Mouse (Mus musculus): ENCODE measurements at regions not wholly inside any gene's neighbourhood (a gene's known extent, or its start where the extent isn't known, plus 50 kb on each side); places are given as distances from the start of the nearest gene placed in this dataset.

- 93% methylated on average over 3 of the region's 3 CpGs for WGBS
- Histone ChIP-seq H3K36me3 (ENCODE audit: poor library complexity, severe bottlenecking) (no peaks in the 10 kb centered on the region), H3K27me3 (no peaks in the 10 kb centered on the region), H3K4me3 (no peak overlapping the region), H3K27ac (no peak overlapping the region), H3K9ac (no peak overlapping the region), H3K9me3 (replicated peaks) (no peaks in the 10 kb centered on the region), H3K4me2 (no peak overlapping the region), H3K4me1 (peaks cover 10% of the 10 kb centered on the region; the same call in 1 of the 2 replicates)
- no peak for ATAC-seq
Observed at GRCm38 (mm10) chr12:96117553-96117952, 425.5 kb downstream of the Flrt2 start.

GRCm38 (mm10) chr12:96124156-96124931, 432.3 kb downstream of the Flrt2 start:
- H3K4me2 ChIP-seq = no peak overlapping the region
- H3K27me3 ChIP-seq = no peaks in the 10 kb centered on the region
- no peaks in the 10 kb centered on the region for H3K4me1 ChIP-seq
- no peak overlapping the region for H3K9ac ChIP-seq
- ATAC-seq = peak; percentile 53; the same call in 1 of the 2 replicates
- H3K4me3 ChIP-seq = no peak overlapping the region
- no peaks in the 10 kb centered on the region for H3K9me3 ChIP-seq (replicated peaks)
- 59% methylated on average over 2 of the region's 2 CpGs for WGBS
- no peak overlapping the region for H3K27ac ChIP-seq
- no peaks in the 10 kb centered on the region for H3K36me3 ChIP-seq (ENCODE audit: poor library complexity, severe bottlenecking)

DNA sequence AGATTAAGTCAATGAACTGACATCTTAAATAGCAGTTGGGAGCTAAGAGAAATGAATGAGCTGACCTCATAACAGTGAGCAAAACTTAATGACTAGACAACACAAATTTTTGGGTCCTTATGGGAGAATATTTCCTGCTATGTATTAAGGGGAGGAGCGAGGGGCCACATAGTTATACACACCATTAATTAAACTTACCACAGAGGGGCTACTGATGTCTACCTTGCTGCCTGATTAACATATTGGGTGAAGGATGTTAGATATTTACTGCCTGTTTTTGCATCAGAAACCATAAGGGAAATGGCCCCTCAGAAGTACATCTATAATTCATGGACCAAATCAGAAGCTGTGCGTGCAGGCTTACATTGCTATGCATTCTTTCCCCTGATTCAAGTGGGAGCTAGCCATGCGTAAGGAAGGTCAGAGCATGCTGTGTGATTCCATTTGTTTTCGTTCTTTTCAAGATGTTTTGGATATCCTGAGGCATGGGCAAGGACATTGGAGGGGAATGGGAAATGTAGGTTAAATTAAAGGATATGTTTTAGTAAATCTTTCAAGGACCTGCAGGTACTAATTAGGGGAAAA, 437.9 kb downstream of the Flrt2 start:
- Histone ChIP-seq H3K4me2 (no peak overlapping the region), H3K36me3 (ENCODE audit: poor library complexity, severe bottlenecking) (no peaks in the 10 kb centered on the region), H3K4me1 (peaks cover 3% of the 10 kb centered on the region; the same call in 1 of the 2 replicates), H3K4me3 (no peak overlapping the region), H3K27ac (no peak overlapping the region), H3K9ac (no peak overlapping the region), H3K27me3 (no peaks in the 10 kb centered on the region), H3K9me3 (replicated peaks) (no peaks in the 10 kb centered on the region)
- ATAC-seq = no peak
- 38% methylated on average over 4 of the region's 4 CpGs for WGBS

DNA sequence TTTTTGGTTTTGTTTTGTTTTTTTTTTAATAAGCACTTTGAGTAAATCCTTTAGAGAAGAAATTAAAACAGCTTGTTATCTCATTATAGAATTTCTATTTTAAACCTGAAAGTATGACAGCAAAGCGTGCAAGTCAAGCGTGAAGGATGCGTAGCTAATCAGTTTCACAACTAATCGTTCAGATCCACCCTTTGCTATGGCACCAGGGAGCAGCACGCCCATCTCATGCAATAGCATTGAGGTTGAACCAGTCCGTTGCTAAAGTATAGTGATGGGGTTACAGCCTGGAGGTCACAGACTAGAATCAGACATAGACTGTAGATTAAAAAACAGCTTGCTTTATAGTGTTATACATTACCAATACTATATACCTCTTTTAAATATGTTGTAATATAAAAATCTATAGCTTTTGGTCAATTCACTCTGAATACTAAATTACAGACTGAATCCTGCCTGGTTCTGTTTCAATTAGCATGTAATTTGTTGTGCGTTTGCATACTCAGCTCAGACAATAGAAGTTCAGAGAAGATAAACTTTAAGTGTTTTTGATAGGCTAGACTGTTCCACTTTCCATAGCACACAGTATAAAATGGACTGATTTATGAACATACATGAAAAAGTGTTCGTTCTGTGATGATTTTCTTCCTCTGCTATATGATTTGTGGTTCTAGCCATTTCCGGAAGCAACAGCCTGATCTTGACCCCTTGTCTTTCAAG, 438.9 kb downstream of the Flrt2 start:
- no peak overlapping the region for H3K4me2 ChIP-seq
- H3K4me1 ChIP-seq = peaks cover 3% of the 10 kb centered on the region; the same call in 1 of the 2 replicates
- H3K27ac ChIP-seq = no peak overlapping the region
- 69% methylated on average over 9 of the region's 9 CpGs for WGBS
- H3K4me3 ChIP-seq = no peak overlapping the region
- no peak overlapping the region for H3K9ac ChIP-seq
- H3K36me3 ChIP-seq (ENCODE audit: poor library complexity, severe bottlenecking) = no peaks in the 10 kb centered on the region
- H3K9me3 ChIP-seq (replicated peaks) = no peaks in the 10 kb centered on the region
- ATAC-seq = no peak
- no peaks in the 10 kb centered on the region for H3K27me3 ChIP-seq

DNA sequence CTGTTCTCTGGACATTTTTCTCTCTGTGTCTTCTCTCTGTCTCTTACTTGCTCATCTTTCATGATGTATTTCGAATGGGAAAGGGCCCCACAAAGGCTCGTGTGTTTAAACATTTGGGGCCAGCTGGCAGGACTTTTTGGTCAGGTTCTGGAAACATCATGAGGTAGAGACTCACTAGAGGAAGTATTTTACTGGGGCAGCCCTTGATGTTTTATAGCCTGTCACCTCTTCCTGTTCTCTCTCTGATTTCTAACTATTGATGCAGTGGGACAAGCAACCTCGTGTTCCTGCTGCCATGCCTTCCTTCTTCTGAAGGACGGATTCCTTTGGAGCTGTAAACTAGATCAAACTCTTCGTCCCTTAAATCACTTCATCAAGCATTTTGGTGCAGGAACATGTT, 442.1 kb downstream of the Flrt2 start:
- Histone ChIP-seq H3K27me3 (no peaks in the 10 kb centered on the region), H3K9ac (no peak overlapping the region), H3K9me3 (replicated peaks) (no peaks in the 10 kb centered on the region), H3K27ac (no peak overlapping the region), H3K4me3 (no peak overlapping the region), H3K36me3 (ENCODE audit: poor library complexity, severe bottlenecking) (no peaks in the 10 kb centered on the region), H3K4me2 (no peak overlapping the region), H3K4me1 (peaks cover 3% of the 10 kb centered on the region; the same call in 1 of the 2 replicates)
- ATAC-seq = no peak
- WGBS = 75% methylated on average over 5 of the region's 5 CpGs

- Histone ChIP-seq H3K9me3 (replicated peaks) (no peaks in the 10 kb centered on the region), H3K27me3 (no peaks in the 10 kb centered on the region), H3K36me3 (ENCODE audit: poor library complexity, severe bottlenecking) (no peaks in the 10 kb centered on the region), H3K9ac (no peak overlapping the region), H3K4me2 (no peak overlapping the region), H3K4me1 (no peaks in the 10 kb centered on the region), H3K27ac (no peak overlapping the region), H3K4me3 (no peak overlapping the region)
- 16% methylated on average over 2 of the region's 2 CpGs for WGBS
- ATAC-seq = no peak
Observed at GRCm38 (mm10) chr12:96141748-96142147, 449.7 kb downstream of the Flrt2 start.

- WGBS = 81% methylated on average over 3 of the region's 3 CpGs
- no peak for ATAC-seq
Observed at GRCm38 (mm10) chr12:96154095-96154494, 462.1 kb downstream of the Flrt2 start.

DNA sequence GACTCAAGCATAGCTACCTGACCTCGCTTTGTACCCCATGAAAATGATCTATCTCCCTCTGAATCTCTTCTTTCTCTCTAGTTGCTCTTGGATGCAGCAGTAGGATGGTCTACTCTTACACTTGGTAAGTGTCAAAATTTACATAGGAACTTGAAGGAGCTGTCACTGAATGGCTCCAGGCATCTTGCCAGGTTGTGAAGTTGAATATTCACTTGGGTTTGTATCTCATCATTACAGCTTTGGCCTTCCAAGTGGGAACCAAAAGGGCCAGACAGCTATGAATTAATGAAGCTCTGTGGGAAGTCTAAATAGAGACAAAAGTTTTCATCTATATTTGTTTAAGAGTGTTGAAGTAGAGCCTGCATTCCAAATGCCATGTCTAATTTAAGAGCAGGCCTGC, 475.5 kb downstream of the Flrt2 start:
- no peaks in the 10 kb centered on the region for H3K36me3 ChIP-seq (ENCODE audit: poor library complexity, severe bottlenecking)
- no peak for ATAC-seq
- H3K27ac ChIP-seq = no peak overlapping the region
- H3K9ac ChIP-seq = no peak overlapping the region
- no peak overlapping the region for H3K4me2 ChIP-seq
- H3K27me3 ChIP-seq = no peaks in the 10 kb centered on the region
- no peak overlapping the region for H3K4me3 ChIP-seq
- peaks cover 3% of the 10 kb centered on the region; the same call in 1 of the 2 replicates for H3K4me1 ChIP-seq
- WGBS = 74% methylated on average over 1 of the region's 1 CpGs
- H3K9me3 ChIP-seq (replicated peaks) = no peaks in the 10 kb centered on the region

More at GRCm38 (mm10) chr12:96154095-96154494, 462.1 kb downstream of the Flrt2 start:
- no peak overlapping the region for H3K27ac ChIP-seq
- no peaks in the 10 kb centered on the region for H3K27me3 ChIP-seq
- H3K4me1 ChIP-seq = no peaks in the 10 kb centered on the region
- no peak overlapping the region for H3K4me3 ChIP-seq
- H3K9ac ChIP-seq = no peak overlapping the region
- no peak overlapping the region for H3K4me2 ChIP-seq
- no peaks in the 10 kb centered on the region for H3K9me3 ChIP-seq (replicated peaks)
- H3K36me3 ChIP-seq (ENCODE audit: poor library complexity, severe bottlenecking) = no peaks in the 10 kb centered on the region

GRCm38 (mm10) chr12:96198928-96199327, 506.9 kb downstream of the Flrt2 start:
- Histone ChIP-seq H3K36me3 (ENCODE audit: poor library complexity, severe bottlenecking) (no peaks in the 10 kb centered on the region), H3K9me3 (replicated peaks) (no peaks in the 10 kb centered on the region), H3K27me3 (no peaks in the 10 kb centered on the region), H3K4me1 (no peaks in the 10 kb centered on the region), H3K4me3 (no peak overlapping the region), H3K9ac (no peak overlapping the region), H3K4me2 (no peak overlapping the region), H3K27ac (no peak overlapping the region)
- no peak for ATAC-seq
- WGBS = 88% methylated on average over 1 of the region's 1 CpGs

DNA sequence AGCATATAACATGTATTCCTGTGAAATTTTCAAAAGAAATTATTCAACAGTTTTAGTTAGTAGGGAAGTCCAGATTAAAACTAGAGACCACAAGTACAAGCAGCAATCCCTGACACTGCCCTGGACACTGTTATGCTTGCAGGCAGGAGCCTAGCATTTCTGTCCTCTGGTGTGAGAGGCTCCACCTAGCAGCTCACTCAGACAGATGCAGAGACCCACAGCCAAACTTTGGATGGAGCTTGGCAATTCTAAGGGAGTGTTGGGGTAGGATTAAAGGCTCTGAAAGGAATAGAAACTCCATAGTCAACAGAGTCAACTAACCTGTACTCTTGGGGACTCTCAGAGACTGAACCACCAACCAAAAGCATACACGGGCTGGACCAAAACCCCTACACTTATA, 509.8 kb downstream of the Flrt2 start:
- Histone ChIP-seq H3K4me3 (no peak overlapping the region), H3K9me3 (replicated peaks) (no peaks in the 10 kb centered on the region), H3K27me3 (no peaks in the 10 kb centered on the region), H3K9ac (no peak overlapping the region), H3K4me2 (no peak overlapping the region), H3K36me3 (ENCODE audit: poor library complexity, severe bottlenecking) (no peaks in the 10 kb centered on the region), H3K4me1 (no peaks in the 10 kb centered on the region), H3K27ac (no peak overlapping the region)
- 100% methylated on average over 1 of the region's 1 CpGs for WGBS
- ATAC-seq = no peak

DNA sequence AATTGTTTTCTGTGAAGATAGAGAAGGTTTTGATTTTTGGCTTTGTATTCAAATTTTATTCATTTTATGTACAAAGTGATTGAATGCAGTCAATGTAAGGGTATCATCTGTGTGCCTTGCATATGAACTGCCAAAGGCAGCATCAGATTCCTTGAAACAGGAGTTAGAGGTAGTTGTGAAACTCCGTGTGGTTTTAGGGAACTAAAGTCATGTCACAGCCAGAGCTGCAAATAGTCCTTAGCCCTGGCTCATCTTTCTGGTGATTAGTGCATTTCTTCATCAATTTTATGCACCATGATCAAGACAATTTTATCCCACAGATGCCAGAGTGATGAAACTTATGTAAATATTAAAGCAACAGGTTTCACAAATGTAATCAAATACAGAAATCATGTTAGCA, 534.4 kb downstream of the Flrt2 start:
- ATAC-seq = no peak
- 74% methylated on average over 1 of the region's 1 CpGs for WGBS
- H3K36me3 ChIP-seq (ENCODE audit: poor library complexity, severe bottlenecking) = no peaks in the 10 kb centered on the region
- no peaks in the 10 kb centered on the region for H3K4me1 ChIP-seq
- no peak overlapping the region for H3K9ac ChIP-seq
- no peak overlapping the region for H3K27ac ChIP-seq
- no peaks in the 10 kb centered on the region for H3K9me3 ChIP-seq (replicated peaks)
- no peak overlapping the region for H3K4me2 ChIP-seq
- H3K4me3 ChIP-seq = no peak overlapping the region
- H3K27me3 ChIP-seq = no peaks in the 10 kb centered on the region

DNA sequence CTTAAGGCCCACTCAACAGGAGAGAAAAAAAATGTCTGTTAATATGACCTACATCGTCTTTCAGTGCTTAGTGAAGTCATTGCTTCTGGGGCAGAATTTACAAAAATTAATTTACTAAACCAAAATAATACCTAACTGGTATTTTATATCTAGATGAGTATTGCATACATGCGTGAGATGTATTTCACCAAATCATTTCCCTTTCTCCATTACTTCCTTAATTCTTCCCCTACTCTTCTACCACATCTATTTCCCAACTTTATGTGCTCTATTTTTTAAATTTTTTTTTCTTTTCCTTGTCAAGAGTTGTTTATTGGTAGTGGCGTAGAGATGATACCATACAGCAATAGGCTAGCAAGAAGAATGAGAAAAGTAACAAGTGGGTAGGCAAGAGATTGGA, 536.7 kb downstream of the Flrt2 start:
- no peak for ATAC-seq
- whole genome bisulfite sequencing = 92% methylated on average over 3 of the region's 3 CpGs
- H3K4me1 ChIP-seq = no peaks in the 10 kb centered on the region
- H3K9me3 ChIP-seq (replicated peaks) = no peaks in the 10 kb centered on the region
- H3K27me3 ChIP-seq = no peaks in the 10 kb centered on the region
- H3K4me3 ChIP-seq = no peak overlapping the region
- H3K27ac ChIP-seq = no peak overlapping the region
- no peak overlapping the region for H3K9ac ChIP-seq
- no peaks in the 10 kb centered on the region for H3K36me3 ChIP-seq (ENCODE audit: poor library complexity, severe bottlenecking)
- no peak overlapping the region for H3K4me2 ChIP-seq
